Mouse (Mus musculus) c-Kit-positive CD71-positive TER-119-positive erythroid progenitor cells, embryonic 14.5 days (primary cell): ENCODE measurements around the gene Actn1.
A peak's percentile ranks its signal among the peaks of the same experiment; 100 is the strongest.

Experiments used
- DNase-seq: peaks from one replicate; pipeline ENCODE4 v3.0.0-alpha.2; 2013; ENCODE audit warnings: low spot score

Gene Actn1

GRCm38 (mm10) chr12:80135173-80135572, 125.0 kb downstream of the Actn1 start:
- DNase-seq: no peak

GRCm38 (mm10) chr12:80133011-80133545, 127.1 kb downstream of the Actn1 start:
- no peak for DNase-seq

GRCm38 (mm10) chr12:80132250-80133003, 127.7 kb downstream of the Actn1 start:
- DNase-seq: peak; percentile 78

DNA sequence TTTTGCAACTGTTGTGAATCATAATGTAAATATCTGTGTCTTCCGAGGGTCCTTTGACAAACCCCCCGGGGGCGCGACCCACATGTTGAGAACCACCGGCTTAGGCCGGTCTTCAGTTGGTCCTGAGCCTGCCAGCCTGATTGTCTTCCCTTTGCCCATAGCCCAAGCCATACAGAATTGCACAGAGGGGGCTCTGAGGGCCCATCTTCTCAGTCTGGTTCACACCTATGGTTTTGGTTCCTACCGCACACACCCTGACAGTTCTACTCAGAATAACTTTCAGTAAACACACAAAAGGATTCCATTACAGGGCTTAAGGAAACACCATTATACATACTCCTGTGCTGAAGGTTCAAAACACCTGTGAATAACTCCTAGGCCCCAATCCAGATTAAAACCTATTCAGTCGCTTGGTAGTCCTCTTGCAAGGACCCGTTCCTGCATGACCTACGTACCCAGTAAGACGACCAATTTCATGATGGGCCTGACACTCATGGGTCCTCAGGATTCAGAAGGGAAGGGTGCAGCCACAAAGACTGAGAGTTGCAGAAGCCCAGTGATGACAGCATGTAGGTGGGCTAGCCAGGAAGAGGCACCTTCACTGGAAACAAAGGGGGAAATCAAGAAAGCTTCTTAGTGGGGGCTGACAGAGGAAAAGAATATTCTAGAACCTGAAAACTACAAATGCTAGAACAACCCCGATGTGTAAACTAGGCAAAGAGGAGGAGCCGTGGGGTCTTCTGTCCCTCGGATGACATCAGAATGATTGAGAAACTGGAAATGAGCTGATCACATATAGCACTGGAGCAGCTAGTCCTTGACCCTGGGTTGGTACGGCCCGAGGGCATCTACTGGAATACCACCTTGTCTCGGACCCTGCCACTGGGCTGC, 128.6 kb downstream of the Actn1 start:
- DNase-seq: no peak

DNA sequence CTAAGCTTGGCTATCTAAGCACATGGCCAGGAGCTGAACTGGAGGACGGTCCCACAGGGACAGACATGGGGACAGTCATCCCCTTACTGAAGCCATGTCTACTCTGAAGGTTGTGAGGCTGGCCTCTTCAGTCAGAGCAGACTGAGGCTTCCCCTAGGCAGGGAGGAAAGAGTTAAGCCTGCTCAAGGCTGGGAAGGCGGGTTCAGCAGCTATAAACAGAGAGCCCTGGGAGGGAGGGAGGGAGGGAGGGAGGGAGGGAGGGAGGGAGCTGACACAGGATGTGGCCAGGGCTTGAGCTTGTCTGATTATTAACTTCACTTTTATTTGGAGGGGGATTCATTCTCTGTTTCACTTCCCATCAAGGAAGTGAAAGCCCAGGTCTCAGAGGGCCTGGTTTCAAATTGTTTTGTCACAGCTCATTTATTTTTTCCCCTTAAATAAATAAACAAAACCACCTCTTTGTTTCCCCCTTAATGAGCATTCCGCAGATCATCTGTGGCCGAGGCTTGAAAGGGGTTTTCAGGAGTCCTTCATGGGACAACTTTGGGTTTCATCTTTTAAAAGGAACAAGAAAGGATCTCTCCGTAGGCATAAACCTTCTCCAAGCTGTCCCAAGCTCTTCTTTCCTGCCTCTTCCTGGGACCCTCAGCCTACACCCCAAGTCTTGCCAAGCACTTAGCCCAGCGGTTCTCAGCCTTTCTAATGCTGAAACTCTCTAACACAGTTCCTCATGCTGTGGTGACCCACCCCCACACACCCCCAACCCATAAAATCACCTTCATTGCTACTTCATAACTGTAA, 129.4 kb downstream of the Actn1 start:
- DNase-seq: no peak

DNA sequence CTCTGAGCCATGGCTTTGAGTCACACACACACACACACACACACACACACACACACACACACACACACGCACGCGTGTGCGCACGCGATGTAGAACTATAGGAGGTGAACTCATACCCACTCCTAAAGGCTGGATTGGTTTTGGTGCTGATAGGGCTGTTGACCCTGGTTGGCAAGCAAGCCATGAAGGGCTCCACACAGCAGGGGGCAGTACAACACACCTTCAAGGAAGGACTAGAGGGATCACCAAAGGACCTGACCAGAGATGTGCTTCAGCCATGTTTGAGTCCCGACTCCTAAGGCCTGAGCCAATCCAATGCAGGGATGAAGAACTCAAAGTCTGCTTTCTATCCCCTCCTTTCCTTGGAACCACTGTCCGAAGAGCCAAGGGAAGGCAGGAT, 130.6 kb downstream of the Actn1 start:
- no peak for DNase-seq

GRCm38 (mm10) chr12:80127191-80127762, 132.9 kb downstream of the Actn1 start:
- no peak for DNase-seq

DNA sequence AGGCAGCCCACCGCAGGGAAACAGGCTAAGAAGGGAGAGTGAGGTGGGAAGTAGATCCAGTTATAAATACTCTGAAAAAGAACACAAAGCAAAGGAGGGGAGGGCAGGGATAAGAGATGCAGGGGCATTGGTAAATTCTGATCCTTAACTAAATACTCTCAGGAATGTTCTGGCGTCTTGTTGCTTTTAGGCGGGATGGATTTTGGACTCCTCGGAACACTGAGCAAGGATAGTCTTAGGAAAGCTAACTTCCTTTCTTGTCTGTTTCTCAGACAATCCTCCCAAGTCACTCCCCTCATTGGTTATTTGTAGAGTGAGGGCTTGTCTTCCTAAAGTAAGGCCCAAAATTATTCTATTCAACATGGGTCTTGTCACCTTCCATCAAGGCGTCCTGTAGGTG, 134.9 kb downstream of the Actn1 start:
- DNase-seq: no peak

DNA sequence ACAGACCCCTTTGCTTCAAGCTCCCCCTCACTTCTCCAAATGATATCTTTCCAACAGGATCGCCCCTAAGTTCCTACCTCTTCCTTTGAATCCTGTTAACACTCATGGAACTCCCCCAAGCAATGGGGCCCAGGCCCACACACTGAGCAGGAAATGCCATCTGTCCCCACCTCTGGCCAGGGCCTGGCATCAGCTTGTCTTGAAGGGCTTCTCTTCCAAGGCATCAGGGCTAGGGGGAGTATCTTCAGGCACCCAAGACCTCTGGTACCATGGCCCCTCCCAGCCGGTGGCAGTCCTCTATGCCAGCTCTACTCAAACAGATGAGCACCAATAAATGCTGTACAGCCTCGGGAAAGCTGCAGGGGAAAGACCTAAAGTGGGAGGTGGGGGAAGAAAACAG, 135.4 kb downstream of the Actn1 start:
- DNase-seq: no peak

- DNase-seq: no peak
These were observed 136.0 kb downstream of the Actn1 start for GRCm38 (mm10) chr12:80124211-80124610.

DNA sequence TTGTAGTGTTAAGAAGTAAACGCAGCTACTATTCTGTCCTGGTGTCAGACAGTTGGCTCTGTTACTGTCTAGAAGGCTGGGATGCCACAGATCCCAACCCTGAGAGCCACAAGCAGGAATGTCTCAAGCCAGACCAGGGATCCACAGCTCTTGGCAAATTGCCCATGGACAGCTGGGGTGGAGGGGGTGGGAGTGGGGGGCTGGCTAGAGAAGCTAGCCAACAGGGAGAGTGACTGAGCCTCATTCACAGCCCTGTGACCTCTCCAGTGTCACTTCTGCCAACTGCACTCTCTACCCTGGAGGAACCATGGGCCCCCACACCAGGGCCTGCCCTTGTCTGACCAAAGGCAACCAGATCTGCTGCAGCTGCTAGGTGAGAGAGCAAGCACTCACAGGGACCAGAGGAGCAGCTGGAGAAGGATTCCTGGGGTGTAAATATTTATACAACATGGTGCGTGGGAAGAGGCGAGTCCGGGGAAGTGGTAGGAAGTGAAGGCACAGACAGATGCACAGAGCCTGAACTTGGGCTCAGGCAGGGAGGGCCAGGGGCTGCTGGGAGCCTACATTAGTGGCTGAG, 136.9 kb downstream of the Actn1 start:
- DNase-seq: no peak

DNA sequence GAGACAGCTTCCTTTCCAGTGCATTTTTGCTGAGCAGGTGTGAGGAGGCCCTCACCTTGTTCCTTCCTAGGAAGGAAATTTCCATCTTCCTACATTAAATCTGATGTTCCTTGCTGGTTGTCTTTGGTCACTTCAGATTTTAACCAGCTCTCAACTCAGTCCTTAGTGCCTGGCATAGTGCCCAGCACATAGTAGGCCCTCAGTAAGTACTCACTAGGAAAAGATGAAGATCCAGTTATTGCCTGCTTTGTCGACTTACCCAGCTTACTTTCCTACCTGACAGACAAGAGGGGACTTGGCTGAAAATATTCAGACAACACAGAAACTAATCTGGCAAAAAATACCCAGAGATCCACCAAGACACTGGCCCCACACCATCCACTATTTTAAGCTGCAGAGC, 138.7 kb downstream of the Actn1 start:
- DNase-seq: no peak

- no peak for DNase-seq
These were observed 141.6 kb downstream of the Actn1 start for GRCm38 (mm10) chr12:80118588-80118987.
